Mouse (Mus musculus) left cerebral cortex, postnatal 36 days (tissue): ENCODE measurements around the gene Sypl. TPM values are rescaled to one million over a fixed set of nuclear protein-coding genes. Genes with fewer than 3 reads are reported as not detected.

ENCODE experiments used
- DNase-seq, 2 experiments: peaks; one replicate each; pipeline ENCODE4 v3.0.0; 2021 to 2022; ENCODE audit warnings: low spot score in 2 of 2, mixed read lengths in 1 of 2
- intact Hi-C: fragments of 180-260 bp; cut with DNase I; formaldehyde crosslinking; loops from one replicate; pipeline ENCODE4 v1.15.1; 2025
- total RNA-seq, 2 experiments: library from RNA; stranded (reverse); gene quantifications; 2 replicates each; pipeline ENCODE4 v1.2.3; 2021

Sypl gene
- total RNA-seq: 10 to 100 TPM; 34.9 to 37.2 TPM

- peak; percentile 95 to 96 for DNase-seq
- intact Hi-C loops: loop anchor here (5.0 kb wide), 3 partner anchors 34 to 59 kb away; no protein-coding TSS in a partner anchor
Measured at GRCm38 (mm10) chr12:32953596-32954215, at the start of gene Sypl. Sypl (plus strand) TSS chr12:32953891.

GRCm38 (mm10) chr12:32909686-32910085, 44.0 kb upstream of the Sypl start:
- no peak for DNase-seq
- intact Hi-C loops: loop anchor here (5.0 to 10.0 kb wide), 3 partner anchors 103 to 425 kb away; no protein-coding TSS in a partner anchor

GRCm38 (mm10) chr12:32910092-32910491, 43.6 kb upstream of the Sypl start:
- DNase-seq: peak; percentile 54 to 63
- intact Hi-C loops: loop anchor here (5.0 to 10.0 kb wide), 3 partner anchors 102 to 425 kb away; no protein-coding TSS in a partner anchor

- intact Hi-C loops: loop anchor here (5.0 to 10.0 kb wide), 3 partner anchors 102 to 424 kb away; no protein-coding TSS in a partner anchor
- DNase-seq: peak in 1 of 2 experiments; percentile 23
Measured at GRCm38 (mm10) chr12:32910560-32911194, 43.0 kb upstream of the Sypl start.

GRCm38 (mm10) chr12:32911569-32911968, 42.1 kb upstream of the Sypl start:
- no peak for DNase-seq
- intact Hi-C loops: loop anchor here (5.0 to 10.0 kb wide), 3 partner anchors 101 to 423 kb away; no protein-coding TSS in a partner anchor

- intact Hi-C loops: loop anchor here (5.0 to 10.0 kb wide), 3 partner anchors 100 to 422 kb away; no protein-coding TSS in a partner anchor
- DNase-seq: no peak
Measured at GRCm38 (mm10) chr12:32912772-32913171, 40.9 kb upstream of the Sypl start.

- DNase-seq: no peak
- intact Hi-C loops: loop anchor here (5.0 to 10.0 kb wide), 3 partner anchors 34 to 416 kb away; partner anchors contain the start of gene Sypl
Measured at GRCm38 (mm10) chr12:32918683-32919082, 35.0 kb upstream of the Sypl start.

- intact Hi-C loops: loop anchor here (5.0 to 10.0 kb wide), 3 partner anchors 33 to 416 kb away; partner anchors contain the start of gene Sypl
- DNase-seq: no peak
Measured at GRCm38 (mm10) chr12:32919091-32919490, 34.6 kb upstream of the Sypl start.

GRCm38 (mm10) chr12:32919527-32919926, 34.2 kb upstream of the Sypl start:
- DNase-seq: peak in 1 of 2 experiments; percentile 17
- intact Hi-C loops: loop anchor here (5.0 to 10.0 kb wide), 3 partner anchors 33 to 415 kb away; partner anchors contain the start of gene Sypl

- no peak for DNase-seq
- intact Hi-C loops: no loop called here
Measured at GRCm38 (mm10) chr12:32920185-32920788, 33.4 kb upstream of the Sypl start.

GRCm38 (mm10) chr12:32921071-32921470, 32.6 kb upstream of the Sypl start:
- intact Hi-C loops: no loop called here
- DNase-seq: no peak

GRCm38 (mm10) chr12:32921532-32922131, 32.1 kb upstream of the Sypl start:
- intact Hi-C loops: no loop called here

GRCm38 (mm10) chr12:32924245-32924644, 29.4 kb upstream of the Sypl start:
- intact Hi-C loops: no loop called here
- no peak for DNase-seq

More at GRCm38 (mm10) chr12:32921532-32922131, 32.1 kb upstream of the Sypl start:
- no peak for DNase-seq

GRCm38 (mm10) chr12:32926331-32927172, 27.1 kb upstream of the Sypl start:
- intact Hi-C loops: no loop called here
- DNase-seq: peak; percentile 43 to 50

GRCm38 (mm10) chr12:32927231-32927835, 26.4 kb upstream of the Sypl start:
- DNase-seq: peak in 1 of 2 experiments; percentile 24
- intact Hi-C loops: no loop called here

GRCm38 (mm10) chr12:32928180-32928579, 25.5 kb upstream of the Sypl start:
- intact Hi-C loops: no loop called here
- no peak for DNase-seq

- no peak for DNase-seq
- intact Hi-C loops: no loop called here
Measured at GRCm38 (mm10) chr12:32929831-32930513, 23.7 kb upstream of the Sypl start.

GRCm38 (mm10) chr12:32930566-32930965, 23.1 kb upstream of the Sypl start:
- no peak for DNase-seq
- intact Hi-C loops: no loop called here
